Mouse (Mus musculus) CH12.LX (cell line): ENCODE data around the gene Yaf2.

Source experiments
- BHLHE40 ChIP-seq: IDR thresholded peaks from 2 replicates; pipeline ENCODE4 v1.6.1; 2011; ENCODE audit warnings: mild to moderate bottlenecking, low read depth, low read length, improper control_type of control experiment
- CTCF ChIP-seq, 2 experiments: IDR thresholded peaks in 1 of 2; conservative IDR thresholded peaks in 1 of 2; 2 replicates each; pipeline ENCODE4 v1.5.1; 2011 to 2012; ENCODE audit warnings: low read depth in 2 of 2, low read length in 2 of 2, improper control_type of control experiment in 1 of 2, inconsistent platforms in 1 of 2, mild to moderate bottlenecking in 1 of 2, moderate library complexity in 1 of 2
- EP300 ChIP-seq: IDR thresholded peaks from 2 replicates; pipeline ENCODE4 v1.6.1; 2011; ENCODE audit warnings: low read length, improper control_type of control experiment
- ETS1 ChIP-seq: conservative IDR thresholded peaks from 2 replicates; pipeline ENCODE4 v1.6.1; 2012; ENCODE audit warnings: low read depth, mild to moderate bottlenecking, inconsistent platforms, low read length, improper control_type of control experiment, moderate library complexity
- GABPA ChIP-seq: IDR thresholded peaks from 2 replicates; pipeline ENCODE4 v1.6.1; 2012; ENCODE audit warnings: low read depth, low read length, improper control_type of control experiment, inconsistent platforms; ENCODE audit not compliant: insufficient replicate concordance
- JUN ChIP-seq: IDR thresholded peaks from 2 replicates; pipeline ENCODE4 v1.6.1; 2011; ENCODE audit warnings: low read depth, mild to moderate bottlenecking, low read length, improper control_type of control experiment, moderate library complexity; ENCODE audit not compliant: insufficient read depth
- MXI1 ChIP-seq: IDR thresholded peaks from 2 replicates; pipeline ENCODE4 v1.6.1; 2011; ENCODE audit warnings: mild to moderate bottlenecking, low read depth, low read length, improper control_type of control experiment
- POLR2A ChIP-seq: IDR thresholded peaks from 2 replicates; pipeline ENCODE4 v1.6.1; 2011; ENCODE audit warnings: low read depth, mild to moderate bottlenecking, improper control_type of control experiment, low read length
- TCF12 ChIP-seq: IDR thresholded peaks from 2 replicates; pipeline ENCODE4 v1.6.1; 2014; ENCODE audit warnings: low read depth, mild to moderate bottlenecking, inconsistent platforms, low read length, improper control_type of control experiment

- TF ChIP-seq POLR2A (no peak), CTCF (conservative IDR thresholded peaks at IDR 0.05 in 1 of 2, IDR thresholded peaks at IDR 0.05 in 1 of 2; ENCODE audit: low read depth in 2 of 2, low read length in 2 of 2) (no peak), EP300 (no peak), ETS1 (no peak), JUN (no peak), BHLHE40 (no peak), MXI1 (no peak), TCF12 (no peak), GABPA (no peak)
Observed at GRCm38 (mm10) chr15:93259933-93260332, 76.8 kb downstream of the Yaf2 start.
